8 mouse cellular contexts compared by ENCODE assay signal in the genomic region with DNA sequence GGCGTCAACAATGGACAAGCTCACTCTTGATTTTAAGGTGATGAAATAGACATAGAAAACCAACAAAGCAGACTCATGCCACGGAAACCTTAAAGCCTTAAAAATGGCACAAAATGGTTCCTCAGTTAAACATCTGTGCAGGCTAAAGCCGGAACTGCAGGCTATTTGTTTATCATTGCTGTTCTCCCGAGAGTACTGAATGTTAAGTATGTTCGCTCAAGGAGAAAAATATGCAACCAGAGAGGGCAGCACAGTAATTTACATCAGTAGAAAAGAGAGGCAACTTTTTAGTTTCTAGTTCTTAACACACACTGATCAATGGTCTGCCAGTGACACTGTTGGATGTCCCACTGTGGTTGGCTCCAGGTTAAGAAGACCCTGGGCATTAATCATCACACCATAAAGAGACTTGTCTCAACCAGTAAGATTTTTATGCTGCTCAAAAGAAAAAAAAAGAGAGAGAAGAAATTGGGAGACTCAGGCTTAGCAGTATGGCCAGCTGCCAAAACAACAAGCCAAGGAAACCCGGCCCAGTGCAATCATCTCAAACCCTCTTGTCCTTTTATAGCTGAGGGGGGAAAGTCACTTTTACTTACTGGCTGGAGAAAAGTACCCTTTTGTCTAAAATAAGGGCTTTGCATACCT.
DNase-seq lines count a peak whose midpoint lies in the region; ATAC-seq and TF ChIP-seq lines count a peak whose summit lies in the region.
"Had no signal": no experiment of that assay in that cellular context is flagged by ENCODE, and none has a peak within 500 bp of the region (broad histone marks: within the 10 kb centered on the region; RNA-seq: fewer than 3 reads in every experiment).

No protein-coding gene starts in this region.

- intact Hi-C loops in heart, postnatal 36 days (cut with DNase I): no loop called here

- WGBS in hindbrain, embryonic 16.5 days: 38% methylated on average over 6 of the region's 6 CpGs
- WGBS in hindbrain, embryonic 12.5 days: 48% methylated on average over 6 of the region's 6 CpGs

- ATAC-seq in hindbrain, embryonic 16.5 days: no peak; the same call in 1 of the 2 replicates
- no peak for ATAC-seq in hindbrain, embryonic 12.5 days (ENCODE audit: low FRiP score)

- TF ChIP-seq POLR2A in brain, embryonic 14.5 days (IDR thresholded peaks at IDR 0.05; ENCODE audit: borderline replicate concordance, extremely low read depth, insufficient read depth, insufficient read length, poor library complexity, severe bottlenecking): no peak

- H3K4me2 ChIP-seq in hindbrain, embryonic 16.5 days (ENCODE audit: low read length): no peak overlapping the region
- H3K4me2 ChIP-seq in hindbrain, embryonic 12.5 days (replicated peaks): no peak overlapping the region

- no peak overlapping the region for H3K9ac ChIP-seq in hindbrain, embryonic 16.5 days (ENCODE audit: low read depth, low read length)
- no peak overlapping the region for H3K9ac ChIP-seq in hindbrain, embryonic 12.5 days
- H3K9ac ChIP-seq: liver, embryonic 14.5 days had no signal

- no peak for TF ChIP-seq CTCF in brain, embryonic 14.5 days (IDR thresholded peaks at IDR 0.05; ENCODE audit: borderline replicate concordance, extremely low read depth, insufficient read depth, insufficient read length)

- no peaks in the 10 kb centered on the region for H3K9me3 ChIP-seq in hindbrain, embryonic 16.5 days (ENCODE audit: control insufficient read depth, low read length)
- no peaks in the 10 kb centered on the region for H3K9me3 ChIP-seq in hindbrain, embryonic 12.5 days (replicated peaks)

- H3K27ac ChIP-seq in hindbrain, embryonic 16.5 days (ENCODE audit: low read depth, low read length): peak overlapping the region; percentile 40; the same call in 1 of the 2 replicates
- H3K27ac ChIP-seq in hindbrain, embryonic 12.5 days: no peak overlapping the region
- H3K27ac ChIP-seq: liver, embryonic 14.5 days had no signal

- no peaks in the 10 kb centered on the region for H3K27me3 ChIP-seq in hindbrain, embryonic 16.5 days (replicated peaks; ENCODE audit: control insufficient read depth, insufficient read depth, low read length)
- no peaks in the 10 kb centered on the region for H3K27me3 ChIP-seq in hindbrain, embryonic 12.5 days

- DNase-seq in brain, embryonic 14.5 days (ENCODE audit: low read depth): peak; percentile 53
- DNase-seq in heart, postnatal 36 days: peak; percentile 20 to 25
- DNase-seq in lung, postnatal 25 days (ENCODE audit: low spot score): peak; percentile 29
- DNase-seq in thymus, postnatal 36 days: no peak
- DNase-seq in retina, embryonic 14.5 days (ENCODE audit: low spot score): no peak

- no peaks in the 10 kb centered on the region for H3K36me3 ChIP-seq in hindbrain, embryonic 16.5 days (ENCODE audit: control insufficient read depth, insufficient read depth, low read length)
- H3K36me3 ChIP-seq in hindbrain, embryonic 12.5 days: no peaks in the 10 kb centered on the region

- no peaks in the 10 kb centered on the region for H3K4me1 ChIP-seq in hindbrain, embryonic 16.5 days (ENCODE audit: control insufficient read depth, insufficient read depth, low read depth, low read length)
- peaks cover 6% of the 10 kb centered on the region; the same call in 1 of the 2 replicates for H3K4me1 ChIP-seq in hindbrain, embryonic 12.5 days

- no peak overlapping the region for H3K4me3 ChIP-seq in hindbrain, embryonic 16.5 days (ENCODE audit: low read length)
- no peak overlapping the region for H3K4me3 ChIP-seq in hindbrain, embryonic 12.5 days

Comparison
In these comparisons a context has a peak if more than half of its experiments do, and no peak if none do; other contexts are left out.
1. DNase-seq: peak in brain, embryonic 14.5 days (single experiment), heart, postnatal 36 days (2 of 2) and lung, postnatal 25 days (single experiment); none in thymus, postnatal 36 days (0 of 2) and retina, embryonic 14.5 days (single experiment).